In genomic region chr11:117057451-117057850, GRCm38 (mm10) we compare ENCODE assay signal across 9 mouse cellular contexts. TPM values are rescaled to one million over a fixed set of nuclear protein-coding genes. Genes with fewer than 3 reads are reported as not detected.
DNase-seq lines count a peak whose midpoint lies in the region; ATAC-seq lines count a peak whose summit lies in the region.
"Had no signal": no experiment of that assay in that cellular context is flagged by ENCODE, and none has a peak within 500 bp of the region (broad histone marks: within the 10 kb centered on the region; RNA-seq: fewer than 3 reads in every experiment).

No protein-coding gene starts in this region.

- peaks cover 2% of the 10 kb centered on the region; the same call in 1 of the 2 replicates for H3K27me3 ChIP-seq in hindbrain, embryonic 11.5 days (ENCODE audit: control insufficient read depth, insufficient read depth, low read length)

- H3K9me3 ChIP-seq in hindbrain, embryonic 11.5 days (ENCODE audit: control insufficient read depth, low read length): no peaks in the 10 kb centered on the region
- H3K9me3 ChIP-seq: limb, embryonic 13.5 days had no signal

- H3K4me3 ChIP-seq in hindbrain, embryonic 11.5 days (ENCODE audit: low read depth, low read length): no peak overlapping the region
- H3K4me3 ChIP-seq: limb, embryonic 13.5 days had no signal

- no peak overlapping the region for H3K27ac ChIP-seq in hindbrain, embryonic 11.5 days (ENCODE audit: low read depth, low read length)
- H3K27ac ChIP-seq: limb, embryonic 13.5 days had no signal

- no peaks in the 10 kb centered on the region for H3K36me3 ChIP-seq in hindbrain, embryonic 11.5 days (ENCODE audit: control insufficient read depth, insufficient read depth, low read length)
- H3K36me3 ChIP-seq: limb, embryonic 13.5 days had no signal

- peak; percentile 20 for DNase-seq in ovary, postnatal 36 days (ENCODE audit: low spot score)
- no peak for DNase-seq in ovary, postnatal 14 days (ENCODE audit: low spot score)
- DNase-seq in cerebellum, adult 18-20 months: peak; percentile 59 to 61
- DNase-seq in hindbrain, embryonic 11.5 days (ENCODE audit: low spot score): peak; percentile 77
- peak; percentile 76 to 85 for DNase-seq in layer of hippocampus, postnatal 14 days (ENCODE audit: low spot score in 2 of 2)
- DNase-seq in retina, embryonic 14.5 days (ENCODE audit: low spot score): peak; percentile 78
- DNase-seq in heart, postnatal 10 days: no peak
- no peak for DNase-seq in heart, adult 8-10 months (ENCODE audit: low spot score)

- ATAC-seq in hindbrain, embryonic 11.5 days (ENCODE audit: low FRiP score): no peak

- H3K4me2 ChIP-seq in hindbrain, embryonic 11.5 days (replicated peaks; ENCODE audit: low read depth, low read length): no peak overlapping the region
- H3K4me2 ChIP-seq: limb, embryonic 13.5 days had no signal

- WGBS in hindbrain, embryonic 11.5 days: 38% methylated on average over 7 of the region's 7 CpGs

- H3K4me1 ChIP-seq in hindbrain, embryonic 11.5 days (replicated peaks; ENCODE audit: control insufficient read depth, insufficient read depth, low read length): peaks cover 2% of the 10 kb centered on the region; the same call in 1 of the 2 replicates

- intact Hi-C loops in heart, postnatal 10 days (cut with DNase I): loop anchor here (1.0 to 10.0 kb wide), 3 partner anchors 139 to 413 kb away; partner anchors contain the start of gene Mgat5b

- H3K9ac ChIP-seq in hindbrain, embryonic 11.5 days (ENCODE audit: low read depth, low read length): no peak overlapping the region
- H3K9ac ChIP-seq: limb, embryonic 13.5 days had no signal

RNA-seq across cellular contexts. Expression of gene Sec14l1, which starts 57.5 kb away (rescaled TPM):
- 36.7 and 36.9 TPM in 2 replicates for polyA plus RNA-seq in hindbrain, embryonic 11.5 days (2014; fragmentation: Nextera tagmentation; extraction: Ambion mirVana)
- 100 to 1,000 TPM; 171 to 174 TPM for total RNA-seq in layer of hippocampus, postnatal 14 days (2021)
- total RNA-seq in heart, postnatal 10 days (2021): 10 to 100 TPM; 79.2 to 91.1 TPM
- total RNA-seq in heart, adult 8-10 months (2022): 10 to 100 TPM; 61.1 to 74.3 (median 69.2) TPM

Comparison
In these comparisons a context has a peak if more than half of its experiments do, and no peak if none do; other contexts are left out.
1. DNase-seq: peak in ovary, postnatal 36 days (single experiment), cerebellum, adult 18-20 months (2 of 2), hindbrain, embryonic 11.5 days (single experiment), layer of hippocampus, postnatal 14 days (2 of 2) and retina, embryonic 14.5 days (single experiment); none in ovary, postnatal 14 days (single experiment), heart, postnatal 10 days (0 of 2) and heart, adult 8-10 months (single experiment).